Mouse (Mus musculus) spleen, adult 2 months (tissue): ENCODE measurements around the gene Ffar3. TPM values are rescaled to one million over a fixed set of nuclear protein-coding genes. Genes with fewer than 3 reads are reported as not detected.

ENCODE experiments used
- DNase-seq, 2 experiments: peaks; one replicate each; pipeline versions ENCODE4 v3.0.0 to v3.0.0-alpha.2; 2012 to 2021; ENCODE audit warnings: low spot score in 2 of 2, low read depth in 1 of 2
- H3K27ac ChIP-seq: fragments of 200-500 bp; 2 replicates; pipeline ENCODE4 v1.5.1; 2012; ENCODE audit warnings: low read length, inconsistent platforms; ENCODE audit not compliant: insufficient read depth
- H3K27me3 ChIP-seq: fragments of 200-500 bp; 2 replicates; pipeline ENCODE4 v1.6.1; 2012; ENCODE audit warnings: mild to moderate bottlenecking, moderate library complexity, low read length, inconsistent platforms; ENCODE audit not compliant: control insufficient read depth, insufficient read depth
- H3K36me3 ChIP-seq: fragments of 200-500 bp; 2 replicates; pipeline ENCODE4 v1.6.1; 2012; ENCODE audit warnings: mild to moderate bottlenecking, low read length, inconsistent platforms; ENCODE audit not compliant: control insufficient read depth, insufficient read depth
- H3K4me1 ChIP-seq: fragments of 200-500 bp; 2 replicates; pipeline ENCODE4 v1.6.1; 2011; ENCODE audit warnings: inconsistent platforms; ENCODE audit not compliant: control insufficient read depth, insufficient read depth, insufficient read length
- H3K4me3 ChIP-seq: fragments of 200-500 bp; 2 replicates; pipeline ENCODE4 v1.5.1; 2011; ENCODE audit warnings: mild to moderate bottlenecking, inconsistent platforms; ENCODE audit not compliant: insufficient read depth, insufficient read length; ENCODE audit errors: extremely low read depth
- CTCF ChIP-seq: fragments of 200-500 bp; IDR thresholded peaks from 2 replicates; pipeline ENCODE4 v1.5.1; 2011; ENCODE audit warnings: mild to moderate bottlenecking, inconsistent platforms; ENCODE audit not compliant: insufficient read depth, insufficient read length, insufficient replicate concordance; ENCODE audit errors: extremely low read depth
- POLR2A ChIP-seq: fragments of 200-500 bp; IDR thresholded peaks from 2 replicates; pipeline ENCODE4 v1.6.1; 2011; ENCODE audit warnings: low read depth, low read length, inconsistent platforms
- WGBS: fragments of 180-500 bp; shearing (Covaris S2); methylation state at CpG from one replicate; pipeline ENCODE4 v1.1.7; 2018; 5-methylcytosine and 5-hydroxymethylcytosine counted together
- polyA plus RNA-seq: library from polyadenylated mRNA; depleted of rRNA; stranded (reverse); fragments of >200 nt; gene quantifications from 2 replicates; pipeline ENCODE4 v1.2.3, GENCODE M21; 2012

The Ffar3 gene
- polyA plus RNA-seq, 1 experiment: 0.84 TPM

GRCm38 (mm10) chr7:30887568-30888188 lies 31.7 kb upstream of the Ffar3 start:
- Histone ChIP-seq H3K4me3 (peak overlapping the region; percentile 29; the same call in 1 of the 2 replicates), H3K27ac (peak overlapping the region; percentile 96), H3K27me3 (no peaks in the 10 kb centered on the region), H3K4me1 (peaks cover 62% of the 10 kb centered on the region), H3K36me3 (no peaks in the 10 kb centered on the region)
- DNase-seq: peak; percentile 76 to 81
- WGBS: 15% methylated on average over 14 of the region's 14 CpGs
- no peak for TF ChIP-seq CTCF
- TF ChIP-seq POLR2A: no peak; the same call in 1 of the 2 replicates

DNA sequence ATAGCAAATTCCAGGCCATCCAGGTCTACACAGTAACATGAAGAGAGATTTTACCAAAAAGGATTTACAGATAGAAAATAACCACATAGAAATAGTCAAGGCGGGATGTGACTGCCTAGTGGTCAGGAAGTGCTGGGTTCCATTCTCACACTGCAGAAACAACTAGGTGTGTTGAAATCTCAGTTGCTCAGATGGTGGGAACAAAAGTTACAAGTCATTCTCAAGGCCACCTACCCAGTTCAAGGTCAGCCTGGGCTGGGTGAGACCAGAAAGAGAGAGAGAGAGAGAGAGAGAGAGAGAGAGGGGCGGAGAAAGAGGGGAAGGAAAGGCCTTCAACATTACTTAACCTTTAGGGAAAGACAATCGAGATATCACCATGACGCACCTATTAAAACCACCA lies 30.9 kb upstream of the Ffar3 start:
- DNase-seq: no peak
- H3K36me3 ChIP-seq: no peaks in the 10 kb centered on the region
- no peaks in the 10 kb centered on the region for H3K27me3 ChIP-seq
- 37% methylated on average over 4 of the region's 4 CpGs for WGBS
- peak overlapping the region; percentile 96 for H3K27ac ChIP-seq
- H3K4me3 ChIP-seq: no peak overlapping the region
- peaks cover 55% of the 10 kb centered on the region for H3K4me1 ChIP-seq
- no peak for TF ChIP-seq CTCF
- no peak for TF ChIP-seq POLR2A

GRCm38 (mm10) chr7:30884047-30884446 lies 28.1 kb upstream of the Ffar3 start:
- TF ChIP-seq POLR2A (no peak), CTCF (no peak)
- no peak for DNase-seq
- Histone ChIP-seq H3K4me1 (peaks cover 47% of the 10 kb centered on the region), H3K4me3 (no peak overlapping the region), H3K36me3 (0 out of 2 replicates have a peak, but pooled peaks cover under 1% of the 10 kb centered on the region), H3K27me3 (no peaks in the 10 kb centered on the region), H3K27ac (no peak overlapping the region)

DNA sequence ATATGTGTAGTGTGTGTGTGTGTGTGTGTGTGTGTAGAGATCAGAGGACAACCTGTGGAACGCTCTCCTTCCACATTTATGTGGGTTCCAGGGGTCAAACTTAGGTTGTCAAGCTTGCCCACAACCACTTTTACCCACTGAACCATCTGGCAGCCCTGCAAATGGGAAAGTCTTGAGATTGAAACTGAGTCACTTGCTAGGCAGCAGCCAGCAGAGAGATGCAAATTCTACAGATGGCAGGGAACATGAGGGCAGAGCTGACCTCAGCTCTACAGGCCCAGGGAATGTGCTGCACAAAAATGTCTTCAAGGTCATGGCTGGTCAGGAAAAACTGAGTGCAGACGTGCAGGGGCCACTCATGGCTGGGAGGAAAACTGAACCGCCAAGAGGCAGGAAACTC lies 25.4 kb upstream of the Ffar3 start:
- no peak for DNase-seq
- peaks cover 34% of the 10 kb centered on the region; the same call in 1 of the 2 replicates for H3K4me1 ChIP-seq
- peak overlapping the region; percentile 45; the same call in 1 of the 2 replicates for H3K27ac ChIP-seq
- 62% methylated on average over 3 of the region's 3 CpGs for WGBS
- no peak overlapping the region for H3K4me3 ChIP-seq
- peaks cover 15% of the 10 kb centered on the region; the same call in 1 of the 2 replicates for H3K36me3 ChIP-seq
- TF ChIP-seq POLR2A (no peak), CTCF (no peak)
- no peaks in the 10 kb centered on the region for H3K27me3 ChIP-seq

GRCm38 (mm10) chr7:30880176-30880575 lies 24.2 kb upstream of the Ffar3 start, which contains the start of gene Cd22:
Gene Cd22 (minus strand): TSS chr7:30880342.
- peak in 1 of 2 experiments; percentile 80 for DNase-seq
- no peaks in the 10 kb centered on the region for H3K27me3 ChIP-seq
- TF ChIP-seq POLR2A: peak; percentile 6; the same call in 1 of the 2 replicates
- no peak for TF ChIP-seq CTCF

GRCm38 (mm10) chr7:30878950-30879349 lies 23.0 kb upstream of the Ffar3 start:
- H3K4me3 ChIP-seq: peak overlapping the region; percentile 97

More at GRCm38 (mm10) chr7:30880176-30880575, 24.2 kb upstream of the Ffar3 start, which contains the start of gene Cd22:
- 8% methylated on average over 7 of the region's 7 CpGs for WGBS
- Histone ChIP-seq H3K36me3 (peaks cover 23% of the 10 kb centered on the region), H3K4me3 (peak within 1 kb of the TSS; percentile 97), H3K4me1 (peaks cover 33% of the 10 kb centered on the region; the same call in 1 of the 2 replicates), H3K27ac (peak within 1 kb of the TSS; percentile 98)

GRCm38 (mm10) chr7:30873083-30873482 lies 17.1 kb upstream of the Ffar3 start:
- TF ChIP-seq CTCF (peak; percentile 64; the same call in 1 of the 2 replicates), POLR2A (no peak)
- WGBS: 20% methylated on average over 15 of the region's 15 CpGs
- Histone ChIP-seq H3K4me3 (no peak overlapping the region; the same call in 1 of the 2 replicates), H3K27me3 (no peaks in the 10 kb centered on the region), H3K4me1 (peaks cover 14% of the 10 kb centered on the region; the same call in 1 of the 2 replicates), H3K27ac (peak overlapping the region; percentile 19), H3K36me3 (peaks cover 43% of the 10 kb centered on the region)
- DNase-seq: peak in 1 of 2 experiments; percentile 78

More at GRCm38 (mm10) chr7:30878950-30879349, 23.0 kb upstream of the Ffar3 start:
- Histone ChIP-seq H3K27ac (peak overlapping the region; percentile 98), H3K36me3 (peaks cover 23% of the 10 kb centered on the region), H3K4me1 (peaks cover 29% of the 10 kb centered on the region; the same call in 1 of the 2 replicates), H3K27me3 (no peaks in the 10 kb centered on the region)
- TF ChIP-seq CTCF: no peak
- peak; percentile 10; the same call in 1 of the 2 replicates for TF ChIP-seq POLR2A
- WGBS: 29% methylated on average over 6 of the region's 6 CpGs
- DNase-seq: peak in 1 of 2 experiments; percentile 66
